Mouse (Mus musculus): ENCODE data around the gene Olfr1387.
"Not testable (repeated sequence)": the region's sequence is repeated elsewhere in the genome, so short reads cannot be mapped to it uniquely, and the experiment has no call there.

The Olfr1387 gene

DNA sequence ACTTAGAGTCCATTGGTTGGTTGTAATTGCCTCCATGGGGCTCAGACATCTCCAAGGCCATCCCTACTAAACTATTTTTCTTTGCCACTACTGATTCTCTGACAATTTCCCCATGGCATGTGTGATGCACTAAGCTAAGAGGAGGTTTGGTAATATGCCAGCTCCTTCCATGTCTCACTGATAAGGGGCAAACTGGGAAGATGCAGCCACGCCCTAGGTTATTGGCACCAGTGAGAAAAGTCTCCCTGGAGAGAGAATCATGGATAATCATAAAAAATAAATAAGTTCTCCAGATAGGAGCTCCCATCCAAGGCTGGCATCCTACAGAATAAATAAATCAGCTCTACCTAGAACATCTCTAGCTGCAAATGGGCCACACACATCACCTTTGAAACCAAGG lies at the start of gene Olfr1387:
TSS of gene Olfr1387 (plus strand) at position 301 of the 400 bp plus-strand sequence.
- DNase-seq (ENCODE audit: low spot score in 2 of 2) = no peak

DNA sequence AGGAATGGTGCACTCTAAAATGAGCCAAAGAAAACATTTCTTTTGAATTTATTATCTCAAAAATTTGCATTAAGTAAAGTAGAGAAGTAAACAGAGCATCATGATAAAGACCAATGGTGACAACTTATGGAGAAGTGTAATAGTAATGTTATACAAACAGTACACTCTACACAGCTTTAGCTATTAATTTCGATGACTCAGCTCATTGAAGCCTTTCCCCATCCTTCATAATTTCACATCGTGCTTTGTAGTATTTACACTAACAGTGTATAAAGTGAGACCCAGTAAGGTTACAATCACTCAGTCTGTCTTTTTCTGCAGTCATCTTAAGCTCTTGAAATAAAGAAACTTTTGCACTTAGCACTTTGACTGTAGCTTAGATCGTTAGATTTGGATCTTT lies 48.4 kb upstream of the Olfr1387 start:
- no peak for DNase-seq (ENCODE audit: low spot score in 2 of 2)

DNA sequence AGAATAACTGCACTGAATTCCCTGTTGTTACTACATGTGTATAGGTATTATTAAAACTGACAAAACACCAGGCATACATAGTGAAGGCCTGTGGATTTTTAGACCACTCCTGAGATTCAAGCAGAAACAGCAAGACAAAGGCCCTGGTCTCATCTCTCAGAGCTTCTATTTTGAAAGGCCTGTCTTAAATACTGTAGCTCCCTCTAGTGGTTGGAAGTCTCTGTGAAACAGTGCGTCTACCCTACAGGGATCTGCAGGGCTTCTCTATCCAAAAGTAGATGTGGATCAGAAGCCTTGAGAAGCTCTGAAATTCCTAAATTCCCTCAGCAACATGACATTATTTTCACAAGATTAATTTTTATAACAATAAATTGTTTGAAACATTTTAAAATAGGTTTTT lies 44.6 kb upstream of the Olfr1387 start:
- DNase-seq (ENCODE audit: low spot score in 2 of 2) = no peak

DNA sequence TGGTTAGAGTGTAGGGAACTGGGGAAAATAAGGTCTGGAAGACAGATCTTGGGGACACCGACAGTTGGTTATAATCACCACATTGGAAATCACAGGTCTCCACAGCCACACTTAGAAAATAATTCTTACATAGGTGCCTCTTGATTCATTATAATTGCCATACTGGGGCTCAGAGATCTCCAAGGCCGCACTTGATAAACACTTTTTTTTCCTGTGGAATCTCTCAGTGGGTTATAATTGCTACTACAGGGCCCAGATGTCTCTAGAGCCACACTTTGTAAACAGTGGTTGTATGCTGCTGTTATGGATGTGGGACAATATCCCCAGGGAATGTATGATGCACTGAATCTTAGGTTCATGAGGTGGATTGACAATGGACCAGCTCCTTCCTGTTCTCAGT lies 32.4 kb upstream of the Olfr1387 start, which contains the start of gene Olfr1389:
TSS of gene Olfr1389 (plus strand) at position 301 of the 400 bp plus-strand sequence.
- no peak for DNase-seq (ENCODE audit: low spot score in 2 of 2)

DNA sequence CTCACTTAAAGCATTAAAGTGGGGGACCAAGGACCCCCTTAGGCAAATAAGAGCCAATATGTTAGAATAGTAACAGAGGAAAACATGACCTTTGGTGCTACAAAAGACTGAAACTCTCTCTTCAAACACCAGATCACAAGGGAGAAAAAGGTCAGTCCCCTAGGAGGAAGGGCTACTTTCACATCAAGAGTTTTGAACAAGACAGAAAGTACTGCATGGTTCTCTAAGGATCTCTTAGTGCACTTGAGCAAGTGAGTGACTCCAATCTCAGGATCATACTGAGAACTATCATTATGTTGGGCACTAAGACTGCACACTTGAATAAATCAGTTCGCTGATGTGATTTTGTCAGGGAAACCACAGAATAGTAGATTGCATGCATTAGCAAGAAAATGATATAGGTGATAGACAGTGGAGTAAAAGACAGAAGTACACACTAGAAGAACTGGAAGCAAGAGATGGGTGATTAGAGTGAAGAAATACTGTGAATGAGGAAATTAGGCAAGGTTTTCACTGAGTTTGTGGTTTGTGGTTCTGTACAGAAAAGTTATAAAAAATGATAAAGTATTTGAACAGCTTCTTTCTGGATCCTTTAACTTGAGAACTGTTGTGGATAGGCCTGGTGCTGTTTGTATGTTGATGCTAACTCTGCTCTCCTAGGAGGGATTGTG lies 29.8 kb upstream of the Olfr1387 start:
- no peak for DNase-seq (ENCODE audit: low spot score in 2 of 2)

DNA sequence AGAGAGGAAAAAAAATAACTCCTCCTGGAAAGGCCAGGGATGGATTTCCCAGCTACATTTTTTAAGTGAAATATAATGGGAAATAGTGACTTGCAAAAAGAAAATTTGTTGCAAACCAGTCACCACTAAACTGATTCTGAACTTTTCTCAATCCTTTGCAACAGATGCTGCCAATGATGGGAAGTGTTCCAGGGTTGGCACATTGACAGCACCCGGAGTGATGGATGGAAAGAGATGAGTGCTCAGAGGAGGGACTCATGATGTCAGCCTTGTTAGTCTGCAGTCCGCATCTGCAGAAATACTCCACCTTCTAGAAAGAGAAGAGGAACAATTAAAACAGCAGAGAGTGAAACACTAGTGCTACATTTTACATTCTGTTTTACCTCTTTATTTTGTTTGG lies 25.5 kb upstream of the Olfr1387 start:
- no peak for DNase-seq (ENCODE audit: low spot score in 2 of 2)

DNA sequence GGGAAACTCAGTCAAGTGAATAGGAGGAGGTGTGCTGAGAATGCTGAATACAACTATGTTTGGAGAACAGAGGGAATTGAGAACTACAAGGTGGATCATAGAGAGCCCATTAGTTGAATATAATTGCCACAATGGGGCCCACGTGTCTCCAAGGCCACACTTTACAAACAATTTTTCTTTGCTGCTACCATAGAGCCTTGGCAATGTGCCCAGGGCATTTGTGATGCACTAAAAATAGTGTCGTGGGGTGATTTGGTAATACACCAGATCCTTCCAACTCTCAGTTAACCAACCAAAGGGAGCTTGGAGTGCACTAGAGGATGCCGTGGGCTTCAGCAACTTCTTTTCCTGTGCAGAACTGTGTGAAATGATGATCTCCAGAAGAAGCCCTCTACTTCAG lies 18.7 kb upstream of the Olfr1387 start, which contains the start of gene Olfr1388:
TSS of gene Olfr1388 (plus strand) at position 214 of the 400 bp plus-strand sequence.
- DNase-seq (ENCODE audit: low spot score in 2 of 2) = no peak

DNA sequence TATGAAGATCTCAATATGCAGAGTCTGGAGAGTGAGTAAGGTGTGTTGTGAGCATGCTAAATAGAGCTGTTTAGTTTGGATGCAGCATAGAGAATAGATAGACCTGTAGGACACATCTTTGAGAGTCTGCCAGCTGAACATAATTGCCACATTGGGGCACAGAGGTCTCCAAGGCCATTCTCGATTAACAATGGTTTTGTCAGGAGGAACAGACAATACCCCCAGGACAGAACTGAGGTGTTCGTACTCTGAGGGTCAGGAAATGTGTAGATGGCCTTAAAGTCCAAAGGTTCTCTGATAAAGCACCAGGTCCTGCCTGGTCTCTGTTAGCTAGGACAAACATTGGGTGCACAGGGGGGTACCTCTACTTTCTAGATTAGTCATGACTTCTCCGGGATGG lies 9.6 kb downstream of the Olfr1387 start, which contains the start of gene Olfr1386:
TSS of gene Olfr1386 (plus strand) at position 301 of the 400 bp plus-strand sequence.
- not testable (repeated sequence) for DNase-seq (ENCODE audit: low spot score in 2 of 2)

DNA sequence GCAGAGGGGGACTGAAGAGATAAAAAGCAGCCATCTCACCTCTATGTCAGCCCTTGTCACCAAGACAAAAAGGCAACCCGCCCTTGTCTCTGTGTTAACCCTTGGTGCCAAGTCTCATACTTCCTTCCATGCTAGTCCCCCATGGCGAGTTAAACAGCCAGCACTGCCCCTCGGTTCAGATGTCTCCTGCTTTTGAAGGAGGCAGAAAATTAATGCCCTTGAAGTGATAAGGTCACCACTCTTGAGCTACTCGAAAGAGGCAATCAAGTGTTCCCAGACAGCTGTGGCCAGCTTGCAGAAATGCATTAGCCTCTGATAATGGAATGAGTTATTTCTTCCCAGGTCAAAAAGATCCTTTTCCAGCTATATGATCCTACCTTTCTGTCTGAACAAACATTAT lies 30.8 kb downstream of the Olfr1387 start:
- DNase-seq (ENCODE audit: low spot score in 2 of 2) = no peak

DNA sequence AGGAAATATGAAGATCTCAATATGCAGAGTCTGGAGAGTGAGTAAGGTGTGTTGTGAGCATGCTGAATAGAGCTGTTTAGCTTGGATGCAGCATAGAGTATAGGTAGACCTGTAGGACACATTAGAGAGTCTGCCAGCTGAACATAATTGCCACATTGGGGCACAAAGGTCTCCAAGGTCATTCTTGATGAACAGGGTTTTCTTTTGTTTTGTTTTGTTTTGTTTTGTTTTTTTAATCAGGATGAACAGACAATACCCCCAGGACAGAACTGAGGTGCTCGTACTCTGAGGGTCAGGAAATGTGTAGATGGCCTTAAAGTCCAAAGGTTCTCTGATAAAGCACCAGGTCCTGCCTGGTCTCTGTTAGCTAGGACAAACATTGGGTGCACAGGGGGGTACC lies 33.6 kb downstream of the Olfr1387 start, which contains the start of gene Olfr1385:
TSS of gene Olfr1385 (plus strand) at position 301 of the 400 bp plus-strand sequence.
- DNase-seq (ENCODE audit: low spot score in 2 of 2) = not testable (repeated sequence)
